Mouse (Mus musculus) bone marrow macrophage, adult 2 months (primary cell): ENCODE results near the gene Rmi2. TPM values are rescaled to one million over a fixed set of nuclear protein-coding genes. Genes with fewer than 3 reads are reported as not detected.
A peak's percentile ranks its signal among the peaks of the same experiment; 100 is the strongest.

ENCODE experiments used
- H3K27ac ChIP-seq: 2 replicates; pipeline ENCODE4 v1.5.1; 2012; ENCODE audit warnings: low read depth, low read length; ENCODE audit not compliant: insufficient read depth
- H3K4me1 ChIP-seq: 2 replicates; pipeline ENCODE4 v1.6.1; 2012; ENCODE audit warnings: low read length; ENCODE audit not compliant: control insufficient read depth, insufficient read depth
- H3K4me3 ChIP-seq: 2 replicates; pipeline ENCODE4 v1.5.1; 2012; ENCODE audit warnings: mild to moderate bottlenecking, low read length, moderate library complexity; ENCODE audit not compliant: insufficient read depth
- CTCF ChIP-seq: IDR thresholded peaks from 2 replicates; pipeline ENCODE4 v1.5.1; 2012; ENCODE audit warnings: low read depth, mild to moderate bottlenecking, low read length, moderate library complexity
- POLR2A ChIP-seq: IDR thresholded peaks from 2 replicates; pipeline ENCODE4 v1.6.1; 2012; ENCODE audit warnings: mild to moderate bottlenecking, low read depth, low read length, borderline replicate concordance
- polyA plus RNA-seq: library from polyadenylated mRNA; stranded (reverse); fragments of >200 nt; gene quantifications from 2 replicates; pipeline ENCODE4 v1.2.4, GENCODE M21; 2012; ENCODE audit not compliant: missing spikeins, insufficient read depth, insufficient read length

Gene Rmi2
- polyA plus RNA-seq, 1 experiment = 0.75 TPM

DNA sequence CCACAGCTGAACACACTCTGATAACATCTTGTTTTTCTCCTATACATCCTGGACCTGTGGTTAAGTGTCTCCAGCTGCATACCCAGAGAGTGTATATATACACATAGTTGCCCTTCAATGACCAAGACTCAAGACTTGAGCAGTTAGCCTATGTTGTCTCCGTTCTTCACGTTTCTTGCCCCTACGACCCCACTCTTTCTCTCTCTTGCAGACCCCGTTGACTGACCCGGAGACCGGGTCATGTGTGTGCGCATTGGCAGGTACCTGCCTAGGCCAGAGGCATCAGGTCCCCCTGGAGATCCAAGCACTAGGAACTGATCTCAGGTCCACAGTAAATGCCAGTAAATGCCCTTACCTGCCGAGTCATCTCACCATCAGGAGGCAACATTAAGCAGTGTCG, 7.6 kb upstream of the Rmi2 start:
- H3K4me3 ChIP-seq = no peak overlapping the region
- no peak overlapping the region for H3K27ac ChIP-seq
- TF ChIP-seq POLR2A (no peak), CTCF (no peak)

GRCm38 (mm10) chr16:10827766-10828460, 6.9 kb upstream of the Rmi2 start:
- no peak overlapping the region for H3K27ac ChIP-seq
- TF ChIP-seq CTCF (no peak), POLR2A (no peak)
- H3K4me1 ChIP-seq = no peaks in the 10 kb centered on the region
- H3K4me3 ChIP-seq = no peak overlapping the region

More for the DNA sequence above, 7.6 kb upstream of the Rmi2 start:
- no peaks in the 10 kb centered on the region for H3K4me1 ChIP-seq

DNA sequence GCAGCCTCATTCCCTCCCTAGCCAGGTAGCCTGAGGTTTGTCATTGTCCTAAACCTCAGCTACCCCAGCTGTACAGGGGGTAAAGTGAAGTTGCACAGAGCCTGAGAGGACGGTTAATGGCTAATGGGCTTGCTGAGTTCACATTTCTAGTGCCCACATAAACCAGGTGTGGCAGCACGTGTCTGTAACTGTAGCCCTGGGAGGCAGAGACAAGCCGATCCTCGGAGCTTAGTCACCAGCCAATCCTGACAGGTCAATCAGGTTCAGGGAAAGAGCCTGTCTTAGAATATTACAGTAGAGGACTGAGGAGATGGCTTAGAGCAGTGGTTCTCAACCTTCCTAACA, 6.4 kb upstream of the Rmi2 start:
- TF ChIP-seq POLR2A = no peak
- no peak for TF ChIP-seq CTCF
- no peak overlapping the region for H3K27ac ChIP-seq

DNA sequence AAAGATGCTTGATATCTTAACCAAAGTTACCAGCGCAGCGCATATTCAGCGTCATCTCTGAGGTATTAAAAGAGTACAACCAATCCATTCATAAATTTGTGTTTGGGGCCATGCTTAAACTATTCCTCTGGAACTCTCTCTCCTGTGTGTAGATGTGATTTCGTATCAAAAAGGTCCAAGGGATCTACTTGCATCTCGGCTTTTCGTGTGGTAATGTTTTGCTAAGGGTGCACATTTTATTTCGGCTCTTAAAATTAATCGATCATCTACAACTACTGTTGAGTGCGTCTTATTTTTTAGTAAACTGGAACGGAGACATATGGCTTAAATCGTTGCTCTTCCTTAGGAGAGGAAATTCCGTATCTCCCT, 333 bp upstream of the Rmi2 start:
- TF ChIP-seq POLR2A (no peak), CTCF (no peak)
- no peak overlapping the region for H3K27ac ChIP-seq
- peaks cover 16% of the 10 kb centered on the region for H3K4me1 ChIP-seq
- peak overlapping the region; percentile 65 for H3K4me3 ChIP-seq

More for the DNA sequence above, 6.4 kb upstream of the Rmi2 start:
- Histone ChIP-seq H3K4me3 (no peak overlapping the region), H3K4me1 (no peaks in the 10 kb centered on the region)

- no peak overlapping the region for H3K4me3 ChIP-seq
- H3K4me1 ChIP-seq = peaks cover 20% of the 10 kb centered on the region
- H3K27ac ChIP-seq = no peak overlapping the region
- TF ChIP-seq POLR2A = no peak
- no peak for TF ChIP-seq CTCF
Observed at GRCm38 (mm10) chr16:10836388-10836787, 1.5 kb downstream of the Rmi2 start.

DNA sequence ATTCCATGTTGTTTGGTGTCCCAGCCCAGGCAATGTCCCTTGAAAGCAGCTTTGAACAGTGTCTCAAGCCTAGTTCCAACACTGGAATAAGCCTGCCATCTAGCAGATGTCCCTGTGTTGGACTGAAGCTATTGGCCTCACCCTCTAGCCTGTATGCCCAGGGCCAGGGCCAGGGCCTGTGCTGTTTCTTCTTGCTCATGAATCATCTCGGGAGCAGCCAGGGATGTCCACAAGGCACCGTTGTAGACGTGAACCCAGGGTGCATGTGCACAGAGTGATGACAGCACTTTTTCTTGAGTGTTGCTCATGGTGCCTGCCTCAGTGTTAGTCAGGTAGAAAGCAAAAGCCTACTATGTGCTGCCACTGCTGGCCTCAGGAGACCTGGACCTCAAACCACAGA, 2.4 kb downstream of the Rmi2 start:
- H3K27ac ChIP-seq = no peak overlapping the region
- peaks cover 20% of the 10 kb centered on the region for H3K4me1 ChIP-seq
- H3K4me3 ChIP-seq = no peak overlapping the region
- TF ChIP-seq POLR2A (no peak), CTCF (no peak)

- Histone ChIP-seq H3K27ac (no peak overlapping the region), H3K4me3 (no peak overlapping the region), H3K4me1 (peaks cover 20% of the 10 kb centered on the region)
- TF ChIP-seq CTCF (no peak; the same call in 1 of the 2 replicates), POLR2A (no peak)
Observed at GRCm38 (mm10) chr16:10837903-10838302, 3.0 kb downstream of the Rmi2 start.

DNA sequence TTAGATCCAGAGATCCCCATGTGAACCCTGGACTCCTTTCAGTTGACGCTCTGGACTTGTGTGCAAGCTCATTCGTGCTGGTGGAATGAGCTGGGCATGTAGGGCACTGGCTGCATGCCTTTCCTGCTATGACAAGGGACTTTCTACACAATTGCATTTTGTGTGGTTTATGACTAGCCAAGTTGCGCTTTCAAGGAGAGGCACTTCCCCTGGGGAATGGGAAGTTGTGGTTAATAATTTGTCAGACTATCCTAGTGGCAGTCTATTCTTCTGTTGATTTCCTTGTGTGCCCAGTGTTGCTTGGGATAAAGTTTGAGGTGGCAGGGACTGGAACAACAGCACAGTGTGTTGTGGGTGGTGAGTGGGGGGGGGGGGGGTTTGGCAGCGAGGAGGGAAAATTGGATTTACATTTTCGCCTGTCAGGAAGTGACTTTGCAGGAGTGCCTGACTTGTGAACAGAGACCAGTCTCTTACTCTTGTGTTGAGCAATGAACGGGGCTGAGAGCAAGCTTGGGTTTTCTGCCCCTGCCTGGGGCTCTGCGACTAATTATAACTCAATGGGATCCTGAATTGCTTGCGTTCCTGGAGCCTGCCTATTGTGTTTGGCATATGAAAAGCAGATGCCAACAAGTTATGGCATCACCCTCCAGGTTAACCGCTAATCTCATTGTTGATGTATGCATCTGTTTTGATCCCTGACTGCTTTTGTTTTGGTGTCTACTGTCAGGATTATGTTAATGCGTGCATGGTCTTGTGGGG, 3.8 kb downstream of the Rmi2 start:
- no peak overlapping the region for H3K4me3 ChIP-seq
- H3K27ac ChIP-seq = no peak overlapping the region
- no peak for TF ChIP-seq CTCF
- no peak for TF ChIP-seq POLR2A
- peaks cover 20% of the 10 kb centered on the region for H3K4me1 ChIP-seq

DNA sequence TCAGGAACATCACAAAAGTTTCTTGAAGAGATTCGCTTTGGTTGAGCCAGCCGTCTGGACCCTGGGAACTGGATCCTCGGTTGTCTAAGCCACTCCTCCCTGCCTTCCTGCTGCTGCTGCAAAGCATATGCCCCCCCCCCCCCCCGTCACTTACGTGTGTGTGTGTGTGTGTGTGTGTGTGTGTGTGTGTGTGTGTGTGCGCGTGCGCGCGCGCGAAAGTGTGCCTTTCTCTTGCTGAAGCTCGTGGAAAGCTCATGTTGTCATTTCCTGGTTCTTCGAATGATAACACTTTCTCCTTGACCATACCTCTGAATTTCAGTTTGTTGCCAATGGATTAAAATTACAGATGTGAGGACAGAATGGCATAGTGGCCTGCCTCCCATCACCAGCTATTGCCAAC, 5.2 kb downstream of the Rmi2 start:
- H3K4me1 ChIP-seq = peaks cover 23% of the 10 kb centered on the region
- H3K4me3 ChIP-seq = no peak overlapping the region
- TF ChIP-seq POLR2A (no peak), CTCF (no peak)
- H3K27ac ChIP-seq = no peak overlapping the region

DNA sequence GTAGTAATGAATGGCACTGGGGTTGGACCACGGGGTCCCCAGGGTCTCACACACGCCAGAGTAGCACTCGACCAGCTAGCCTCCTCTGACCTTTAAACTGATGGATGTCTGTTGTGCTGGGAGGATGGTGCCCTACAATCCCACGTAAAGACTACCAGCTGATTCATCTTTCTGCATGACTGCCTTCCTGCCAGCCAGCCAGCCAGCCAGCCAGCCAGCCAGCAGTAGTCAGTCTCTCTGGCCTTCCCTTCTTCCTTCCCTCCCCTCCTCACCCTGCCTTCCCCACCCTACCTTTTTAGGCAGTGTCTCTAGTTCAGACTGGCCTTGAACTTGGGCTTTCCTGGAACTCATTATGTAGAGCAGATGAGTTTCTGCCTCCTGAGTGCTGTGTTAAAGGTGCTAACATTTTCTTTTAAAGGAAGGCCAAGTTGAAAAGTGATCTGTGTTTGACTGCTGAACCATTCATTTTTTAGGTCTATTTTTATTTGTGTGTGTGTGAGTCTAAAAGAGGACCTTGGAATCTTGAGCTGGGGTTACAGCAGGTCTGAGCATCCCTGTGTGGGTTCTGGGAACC, 7.5 kb downstream of the Rmi2 start:
- no peak for TF ChIP-seq CTCF
- TF ChIP-seq POLR2A = no peak
- Histone ChIP-seq H3K4me3 (no peak overlapping the region), H3K4me1 (peaks cover 22% of the 10 kb centered on the region), H3K27ac (no peak overlapping the region)
